Mouse (Mus musculus) megakaryocyte, embryonic 14.5 days (primary cell): ENCODE measurements around the gene Itga5. TPM values are rescaled to one million over a fixed set of nuclear protein-coding genes. Genes with fewer than 3 reads are reported as not detected.

Experiments
- H3K27me3 ChIP-seq: replicated peaks from 2 replicates; pipeline ENCODE3; 2012; ENCODE audit warnings: inconsistent platforms
- H3K36me3 ChIP-seq: replicated peaks from 2 replicates; pipeline ENCODE3; 2012; ENCODE audit warnings: low read length, inconsistent platforms, mixed read lengths
- H3K4me1 ChIP-seq: 2 replicates; pipeline ENCODE4 v1.6.1; 2012; ENCODE audit warnings: inconsistent platforms
- H3K4me3 ChIP-seq: replicated peaks from 2 replicates; pipeline ENCODE3; 2012; ENCODE audit warnings: moderate library complexity, mild to moderate bottlenecking, inconsistent platforms
- H3K9me3 ChIP-seq: 2 replicates; pipeline ENCODE4 v1.6.1; 2012; ENCODE audit warnings: inconsistent platforms
- FLI1 ChIP-seq: IDR thresholded peaks from 2 replicates; pipeline ENCODE4 v1.6.1; 2012; ENCODE audit warnings: low read length, inconsistent platforms, mixed read lengths
- GATA1 ChIP-seq: IDR thresholded peaks from 3 replicates; pipeline ENCODE4 v1.6.1; 2012; ENCODE audit warnings: mixed read lengths, low read length, inconsistent platforms, borderline replicate concordance
- polyA plus RNA-seq: library from polyadenylated mRNA; stranded (reverse); fragments of >175 nt; gene quantifications from 2 replicates; pipeline ENCODE4 v1.2.3, GENCODE M21; 2012; ENCODE audit warnings: low replicate concordance; ENCODE audit not compliant: insufficient read depth

Itga5 gene
- polyA plus RNA-seq, 1 experiment, result 20.5 TPM

DNA sequence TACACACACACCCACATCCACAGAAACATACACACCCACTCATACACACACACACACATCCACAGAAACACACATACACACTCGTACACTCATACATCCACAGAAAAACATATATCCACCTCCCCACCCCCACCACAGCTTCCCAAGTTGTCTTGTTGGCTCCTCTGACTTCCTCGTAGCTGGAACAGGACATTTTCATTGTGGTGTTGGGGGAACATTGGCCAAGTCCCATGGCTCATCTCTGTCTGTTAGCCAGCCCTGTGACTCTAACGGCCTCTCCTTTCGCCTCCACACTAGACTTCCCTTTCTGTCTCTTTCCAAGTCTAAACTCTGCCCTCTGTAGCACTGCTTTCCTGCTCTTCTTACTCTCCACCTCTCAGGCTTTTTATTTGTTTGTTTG lies 8.7 kb downstream of the Itga5 start:
- no peak overlapping the region for H3K4me3 ChIP-seq
- H3K9me3 ChIP-seq, result no peaks in the 10 kb centered on the region
- H3K27me3 ChIP-seq, result no peaks in the 10 kb centered on the region
- TF ChIP-seq FLI1 (no peak), GATA1 (no peak)
- peaks cover 76% of the 10 kb centered on the region for H3K36me3 ChIP-seq
- peaks cover 87% of the 10 kb centered on the region for H3K4me1 ChIP-seq

- peaks cover 81% of the 10 kb centered on the region for H3K36me3 ChIP-seq
- peaks cover 79% of the 10 kb centered on the region for H3K4me1 ChIP-seq
Measured at GRCm38 (mm10) chr15:103356130-103356529, 10.4 kb downstream of the Itga5 start.

GRCm38 (mm10) chr15:103355420-103355819 lies 11.1 kb downstream of the Itga5 start:
- no peaks in the 10 kb centered on the region for H3K27me3 ChIP-seq
- H3K36me3 ChIP-seq, result peaks cover 86% of the 10 kb centered on the region
- H3K9me3 ChIP-seq, result no peaks in the 10 kb centered on the region
- peaks cover 72% of the 10 kb centered on the region for H3K4me1 ChIP-seq
- no peak overlapping the region for H3K4me3 ChIP-seq
- TF ChIP-seq GATA1, result no peak
- TF ChIP-seq FLI1, result no peak

More at GRCm38 (mm10) chr15:103356130-103356529, 10.4 kb downstream of the Itga5 start:
- Histone ChIP-seq H3K27me3 (no peaks in the 10 kb centered on the region), H3K4me3 (no peak overlapping the region), H3K9me3 (no peaks in the 10 kb centered on the region)
- TF ChIP-seq GATA1 (no peak), FLI1 (no peak)

DNA sequence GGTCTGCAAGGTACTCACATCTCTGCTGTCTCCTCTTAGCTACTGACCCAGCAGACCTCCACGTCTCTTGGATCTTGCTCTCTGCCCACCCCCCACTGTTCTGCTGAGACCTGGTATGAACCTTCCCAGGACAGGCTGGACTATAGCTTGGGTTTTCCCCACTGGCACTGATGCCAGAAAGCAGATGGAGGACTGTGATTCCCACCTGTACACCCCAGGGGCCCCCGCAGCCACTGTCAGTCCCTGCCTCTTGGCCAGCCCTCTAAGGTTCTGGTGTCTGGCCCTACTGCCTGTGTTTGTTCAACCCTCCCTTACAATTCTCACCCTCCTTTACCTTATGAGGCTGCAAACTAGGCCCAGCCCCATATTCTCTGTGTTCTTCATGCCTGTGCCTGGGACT lies 11.9 kb downstream of the Itga5 start:
- Histone ChIP-seq H3K4me3 (no peak overlapping the region), H3K4me1 (peaks cover 64% of the 10 kb centered on the region), H3K27me3 (no peaks in the 10 kb centered on the region), H3K9me3 (no peaks in the 10 kb centered on the region), H3K36me3 (peaks cover 86% of the 10 kb centered on the region)
- TF ChIP-seq GATA1 (no peak), FLI1 (no peak)

DNA sequence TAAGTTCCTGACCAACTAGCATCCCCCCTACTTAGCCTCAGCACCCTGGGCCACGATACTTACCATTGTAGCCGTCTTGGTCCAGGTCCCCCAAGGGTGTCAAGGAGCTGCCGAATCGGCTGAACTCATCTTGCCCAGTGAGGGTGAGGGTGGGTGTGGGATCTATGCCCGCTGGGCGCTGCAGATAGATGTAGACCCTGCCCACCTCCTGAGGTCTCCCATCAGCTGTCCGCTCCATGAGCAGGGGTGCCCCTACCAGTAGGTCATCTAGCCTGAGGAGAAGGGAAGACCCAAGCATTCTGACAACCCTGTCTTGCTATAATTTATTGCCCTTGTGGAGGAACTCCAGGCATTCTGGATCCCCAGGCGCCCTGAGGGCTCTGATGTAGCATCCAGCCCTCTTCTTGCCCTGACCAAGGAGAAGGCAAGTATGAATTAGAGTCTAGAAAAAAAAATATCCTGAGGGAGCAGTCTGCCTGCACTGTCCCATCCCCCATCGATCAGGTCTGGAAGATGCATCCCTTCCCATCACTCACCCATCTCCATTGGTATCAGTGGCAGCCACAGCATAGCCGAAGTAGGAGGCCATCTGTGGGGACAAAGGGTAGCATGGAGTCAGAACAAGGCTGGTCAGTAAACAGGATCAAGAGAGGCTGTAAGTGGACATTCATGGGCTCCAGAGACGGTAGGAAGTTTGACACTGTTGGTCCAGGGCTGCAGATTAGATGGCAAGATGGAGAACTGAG lies 12.9 kb downstream of the Itga5 start:
- Histone ChIP-seq H3K27me3 (no peaks in the 10 kb centered on the region), H3K4me1 (peaks cover 54% of the 10 kb centered on the region), H3K9me3 (no peaks in the 10 kb centered on the region), H3K4me3 (no peak overlapping the region), H3K36me3 (peaks cover 96% of the 10 kb centered on the region)
- TF ChIP-seq FLI1 (no peak), GATA1 (no peak)

- TF ChIP-seq GATA1 (no peak), FLI1 (no peak)
- H3K27me3 ChIP-seq, result no peaks in the 10 kb centered on the region
- H3K36me3 ChIP-seq, result peaks cover 99% of the 10 kb centered on the region
- no peaks in the 10 kb centered on the region for H3K9me3 ChIP-seq
- no peak overlapping the region for H3K4me3 ChIP-seq
- H3K4me1 ChIP-seq, result peaks cover 46% of the 10 kb centered on the region
Measured at GRCm38 (mm10) chr15:103352856-103353255, 13.7 kb downstream of the Itga5 start.

DNA sequence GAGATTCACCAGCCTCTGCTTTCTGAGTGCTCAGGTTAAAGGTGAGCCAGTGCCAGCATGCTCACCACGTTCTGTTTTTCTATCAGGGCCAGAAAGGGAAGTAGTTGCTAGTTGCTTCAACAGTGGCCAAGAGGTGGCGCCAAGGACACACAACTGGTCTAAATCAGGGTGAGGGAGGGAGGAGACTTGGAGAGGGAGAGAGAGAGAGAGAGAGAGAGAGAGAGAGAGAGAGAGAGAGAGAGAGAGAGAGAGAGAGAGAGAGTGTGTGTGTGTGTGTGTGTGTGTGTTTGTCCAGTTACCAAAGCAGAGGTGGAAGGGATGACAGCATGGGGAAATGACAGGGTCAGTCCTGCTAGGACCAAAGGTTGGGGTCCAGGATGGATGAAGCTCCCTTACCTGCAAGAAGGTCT lies 19.3 kb downstream of the Itga5 start:
- no peak overlapping the region for H3K4me3 ChIP-seq
- peaks cover 60% of the 10 kb centered on the region for H3K4me1 ChIP-seq
- peaks cover 96% of the 10 kb centered on the region for H3K36me3 ChIP-seq
- H3K9me3 ChIP-seq, result no peaks in the 10 kb centered on the region
- no peak for TF ChIP-seq GATA1
- TF ChIP-seq FLI1, result no peak
- no peaks in the 10 kb centered on the region for H3K27me3 ChIP-seq

- no peaks in the 10 kb centered on the region for H3K9me3 ChIP-seq
- peaks cover 68% of the 10 kb centered on the region for H3K4me1 ChIP-seq
- H3K27me3 ChIP-seq, result no peaks in the 10 kb centered on the region
- H3K4me3 ChIP-seq, result no peak overlapping the region
- peaks cover 84% of the 10 kb centered on the region for H3K36me3 ChIP-seq
- no peak for TF ChIP-seq GATA1
- no peak for TF ChIP-seq FLI1
Measured at GRCm38 (mm10) chr15:103345789-103346188, 20.8 kb downstream of the Itga5 start.

GRCm38 (mm10) chr15:103343556-103343955 lies 23.0 kb downstream of the Itga5 start:
- Histone ChIP-seq H3K27me3 (no peaks in the 10 kb centered on the region), H3K9me3 (no peaks in the 10 kb centered on the region), H3K36me3 (peaks cover 67% of the 10 kb centered on the region), H3K4me3 (no peak overlapping the region), H3K4me1 (peaks cover 82% of the 10 kb centered on the region)
- no peak for TF ChIP-seq GATA1
- no peak for TF ChIP-seq FLI1

DNA sequence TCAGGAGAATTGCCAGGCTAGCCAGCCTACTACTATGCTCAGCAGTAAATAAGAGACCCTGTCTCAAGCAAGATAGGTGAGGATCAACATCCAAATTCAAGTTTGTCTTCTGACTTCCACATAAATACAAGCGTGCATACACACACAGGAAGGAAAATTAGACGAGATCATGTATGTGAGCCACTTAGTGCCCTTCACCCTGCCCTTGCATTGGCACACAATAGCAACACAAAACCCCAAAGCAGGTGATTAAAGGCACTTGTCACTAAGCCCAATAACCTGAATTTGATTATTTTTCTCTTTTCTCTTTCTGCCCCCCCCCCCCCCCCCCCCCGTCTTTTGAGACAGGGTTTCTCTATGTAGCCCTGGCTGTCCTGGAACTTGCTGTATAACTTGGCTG lies 23.6 kb downstream of the Itga5 start:
- peaks cover 68% of the 10 kb centered on the region for H3K36me3 ChIP-seq

More for the DNA sequence above, 23.6 kb downstream of the Itga5 start:
- TF ChIP-seq GATA1 (no peak), FLI1 (no peak)
- H3K9me3 ChIP-seq, result no peaks in the 10 kb centered on the region
- peaks cover 88% of the 10 kb centered on the region for H3K4me1 ChIP-seq
- H3K27me3 ChIP-seq, result no peaks in the 10 kb centered on the region
- no peak overlapping the region for H3K4me3 ChIP-seq
